Mouse (Mus musculus) layer of hippocampus, adult 9-10 months (tissue): ENCODE results near the gene Ankrd40.

Experiments used
- DNase-seq: peaks from one replicate; pipeline ENCODE4 v3.0.0; 2022; ENCODE audit warnings: low spot score

Gene Ankrd40

DNA sequence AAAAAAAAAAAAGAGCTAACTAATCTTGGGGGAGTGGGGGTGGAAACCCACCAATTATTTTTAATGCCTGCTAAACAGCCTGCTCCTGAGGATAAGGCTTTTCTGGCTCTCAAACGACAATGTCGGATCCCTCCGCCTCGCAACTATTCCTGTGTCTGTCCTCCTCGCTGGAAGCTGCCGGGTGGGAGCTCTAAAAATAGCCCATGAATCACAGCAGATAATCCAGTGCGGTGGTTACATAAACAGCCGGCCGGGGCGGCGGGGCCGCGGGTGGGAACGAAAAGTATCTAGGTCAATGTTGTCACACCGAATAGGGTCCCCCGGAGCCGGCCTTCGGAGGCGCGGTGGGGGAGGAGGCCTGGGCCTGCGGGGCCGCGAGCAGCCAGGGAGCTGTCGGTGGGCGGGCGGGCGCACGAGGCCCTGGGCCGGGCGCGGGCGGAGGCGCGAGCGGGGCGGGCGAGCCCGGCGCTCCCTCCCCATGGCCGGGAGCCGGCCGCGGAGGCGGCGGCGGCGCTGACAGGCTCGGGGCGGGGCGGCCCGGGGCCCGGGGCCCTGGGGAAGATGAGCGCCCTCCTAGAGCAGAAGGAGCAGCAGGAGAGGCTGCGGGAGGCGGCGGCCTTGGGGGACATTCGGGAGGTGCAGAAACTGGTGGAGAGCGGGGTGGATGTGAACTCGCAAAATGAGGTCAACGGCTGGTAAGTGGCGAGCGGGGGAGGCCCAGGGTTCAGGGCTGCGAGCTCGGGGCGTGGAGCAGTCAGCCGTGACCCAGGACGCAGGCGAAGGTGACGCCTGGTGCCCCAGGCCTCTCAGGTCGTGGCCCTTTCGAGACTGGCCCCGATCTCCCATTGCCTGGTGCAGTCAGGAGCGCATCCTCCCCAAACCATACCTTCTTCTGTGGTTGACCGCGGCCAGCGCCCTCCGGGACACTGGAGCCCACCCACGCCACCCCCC lies at the start of gene Ankrd40:
Gene Ankrd40, plus strand, starts transcription at position 309 of the 951 bp plus-strand sequence.
- DNase-seq = peak; percentile 97

DNA sequence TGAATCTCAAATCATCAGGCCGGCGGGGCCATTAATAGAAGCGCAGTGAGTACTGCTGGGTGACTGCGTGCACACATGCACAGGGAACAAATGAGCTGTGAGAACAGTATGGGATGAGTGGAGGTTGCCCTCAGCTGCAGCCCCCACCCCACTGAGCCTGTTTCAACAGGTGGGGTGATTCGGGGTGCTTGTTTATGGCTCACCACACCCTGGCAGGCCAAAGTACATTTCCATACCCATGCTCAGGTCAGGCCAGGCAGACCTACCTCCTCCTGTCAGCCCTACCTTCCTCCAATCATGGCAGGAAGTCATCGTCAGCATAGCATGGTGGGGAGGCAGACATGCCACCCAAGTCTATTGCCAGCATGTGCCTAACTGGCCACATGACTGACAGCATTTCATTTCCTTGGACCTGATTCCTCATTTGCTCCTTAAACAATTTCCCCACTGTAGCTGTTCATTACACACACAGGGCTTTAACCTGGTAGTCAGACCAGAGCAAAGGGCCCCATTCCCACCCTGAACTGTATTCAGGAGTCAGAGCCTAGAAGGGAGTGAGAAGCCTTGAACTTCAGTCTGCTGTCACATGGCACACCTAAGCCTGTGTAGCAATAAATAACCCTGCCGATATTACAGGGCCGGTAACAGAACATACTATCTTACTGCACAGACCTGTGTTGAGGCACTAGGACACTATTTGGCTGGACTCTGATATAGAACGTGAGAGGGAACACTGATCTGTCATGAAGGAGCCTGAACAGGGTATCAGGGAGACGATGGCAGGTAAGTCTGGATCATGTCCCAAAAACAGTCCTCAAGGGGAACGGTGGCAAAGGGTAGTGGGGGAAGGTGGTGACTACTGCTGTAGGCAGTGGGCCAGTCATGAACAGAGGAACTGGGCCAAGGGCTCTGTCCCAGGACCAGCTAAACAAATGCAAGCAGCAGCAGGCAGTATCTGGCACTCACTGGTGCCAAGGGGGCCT lies 46.3 kb upstream of the Ankrd40 start, which contains the start of gene Gm21885:
Gene Gm21885, plus strand, starts transcription at position 675 of the 983 bp plus-strand sequence.
- DNase-seq = no peak

DNA sequence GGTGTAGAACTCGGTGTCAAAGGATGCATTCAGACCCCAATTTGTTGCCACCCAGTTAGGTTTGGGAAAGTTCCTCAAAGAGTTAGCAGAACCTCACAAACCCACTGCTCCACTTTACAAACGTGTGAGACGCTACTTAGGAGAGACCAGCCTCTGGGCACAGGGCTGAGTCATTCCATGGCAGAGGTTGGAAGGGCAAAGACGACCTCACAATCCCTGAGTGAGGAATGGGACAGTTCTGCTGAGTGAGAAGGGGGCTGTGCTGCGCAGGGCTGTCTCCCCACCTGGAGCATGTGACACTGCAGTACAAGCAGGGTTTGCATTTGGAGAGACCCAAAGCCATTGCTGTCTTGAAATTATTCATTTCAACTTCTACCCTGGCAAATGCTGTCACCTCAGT lies 45.5 kb upstream of the Ankrd40 start:
- no peak for DNase-seq

DNA sequence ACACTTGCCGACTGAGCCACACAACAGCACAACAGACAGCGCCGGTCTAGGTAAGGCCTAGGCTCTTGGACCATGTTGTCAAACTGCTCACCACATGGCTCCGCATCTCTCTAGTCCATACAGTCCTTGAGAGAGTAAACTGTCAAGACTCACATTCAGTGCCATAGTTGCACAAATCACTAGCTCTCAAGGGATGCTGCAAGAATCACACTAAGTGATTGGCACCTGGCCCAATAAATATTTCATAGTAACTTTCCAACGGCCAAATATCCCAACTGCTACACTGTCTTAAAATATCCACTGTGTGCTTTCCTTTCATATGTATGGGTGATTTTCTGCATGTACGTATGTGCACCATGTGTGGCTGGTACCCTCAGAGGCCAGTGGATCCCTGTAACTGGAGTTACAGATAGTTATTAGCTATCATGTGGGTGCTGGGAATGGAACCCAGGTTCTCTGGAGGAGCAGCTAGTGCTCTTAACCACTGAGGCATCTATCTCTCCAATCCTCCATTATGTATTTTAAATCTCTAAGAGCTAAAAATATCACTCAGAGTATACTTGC lies 44.2 kb upstream of the Ankrd40 start:
- DNase-seq = no peak

DNA sequence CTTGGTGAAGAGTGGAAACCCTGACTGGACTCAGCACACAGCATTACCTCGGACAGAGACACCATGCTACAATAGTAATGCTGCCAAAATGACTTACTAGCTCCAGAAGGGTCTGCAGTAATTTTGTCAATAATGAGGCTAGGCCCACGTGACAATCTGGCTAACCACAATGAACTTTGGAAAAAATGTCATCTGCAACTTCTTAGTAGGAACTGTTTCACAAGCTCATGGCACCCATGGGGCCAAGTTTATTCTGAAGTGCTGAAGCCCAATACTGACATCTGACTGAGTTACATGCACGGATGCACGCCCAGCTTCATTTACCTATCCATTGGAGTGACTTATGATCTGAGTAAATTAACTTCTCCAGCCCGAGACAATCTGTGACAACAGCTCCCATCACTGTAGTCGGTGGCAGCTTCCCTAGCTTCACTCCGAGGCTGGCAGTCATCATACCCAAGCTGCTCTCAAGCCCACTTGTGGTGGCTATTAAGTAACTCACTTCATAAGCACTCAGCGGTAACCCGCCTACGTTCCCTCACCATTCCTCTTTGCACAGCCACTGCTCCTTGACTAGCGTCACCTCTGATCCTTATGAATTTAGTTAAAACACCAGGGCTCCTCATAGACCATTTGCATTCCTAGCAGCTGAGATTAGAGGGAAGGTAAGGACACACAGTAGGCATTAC lies 41.8 kb upstream of the Ankrd40 start:
- DNase-seq = no peak

DNA sequence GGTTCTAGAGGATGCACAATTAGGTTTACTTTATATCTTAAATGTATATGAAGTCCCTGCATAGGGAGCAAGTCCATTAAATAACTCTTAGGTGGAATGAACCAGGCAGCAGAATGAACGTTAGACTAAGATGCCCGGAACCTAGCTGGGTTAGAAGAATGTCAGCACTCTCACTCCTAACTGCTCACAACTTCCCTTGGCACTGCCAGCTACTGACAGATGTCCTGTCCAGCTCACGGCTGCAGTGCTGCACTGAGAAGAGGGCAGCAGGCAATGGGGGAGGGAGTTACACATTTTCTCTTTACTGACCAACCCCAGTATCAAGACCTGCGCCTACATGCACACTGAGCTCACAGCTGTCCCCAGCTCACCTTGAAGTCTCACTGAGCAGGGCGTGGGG lies 40.7 kb upstream of the Ankrd40 start:
- DNase-seq = no peak

DNA sequence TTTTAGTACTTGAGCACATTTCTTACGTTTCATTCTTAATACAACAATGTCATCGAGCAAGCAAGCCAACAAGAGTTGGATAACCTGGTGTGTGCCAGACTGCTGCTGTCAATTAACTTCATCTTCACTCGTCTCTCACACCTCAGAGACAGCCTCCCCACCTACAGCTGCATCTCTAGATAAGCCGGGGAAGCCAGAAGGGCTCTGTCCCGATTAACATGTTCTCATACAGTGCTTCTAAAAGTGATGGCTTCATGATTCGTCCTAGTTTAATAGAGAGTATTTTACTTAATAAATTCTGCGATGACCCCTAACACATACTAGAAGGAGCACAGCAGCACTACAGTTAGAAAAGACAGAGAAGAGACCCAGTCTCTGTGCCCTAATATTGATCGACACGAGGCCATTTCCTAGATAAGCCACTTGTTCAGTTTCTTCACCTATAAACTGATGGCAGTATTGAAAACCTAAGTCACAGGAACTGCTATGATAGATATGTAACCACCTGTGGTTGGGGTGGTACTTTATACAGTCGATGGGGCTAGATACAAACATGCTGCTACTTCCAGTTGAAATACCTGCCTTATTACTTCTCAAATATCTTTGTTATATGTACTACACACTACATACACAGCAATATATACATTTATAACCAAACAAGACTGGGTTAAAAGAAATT lies 37.6 kb upstream of the Ankrd40 start:
- DNase-seq = no peak

DNA sequence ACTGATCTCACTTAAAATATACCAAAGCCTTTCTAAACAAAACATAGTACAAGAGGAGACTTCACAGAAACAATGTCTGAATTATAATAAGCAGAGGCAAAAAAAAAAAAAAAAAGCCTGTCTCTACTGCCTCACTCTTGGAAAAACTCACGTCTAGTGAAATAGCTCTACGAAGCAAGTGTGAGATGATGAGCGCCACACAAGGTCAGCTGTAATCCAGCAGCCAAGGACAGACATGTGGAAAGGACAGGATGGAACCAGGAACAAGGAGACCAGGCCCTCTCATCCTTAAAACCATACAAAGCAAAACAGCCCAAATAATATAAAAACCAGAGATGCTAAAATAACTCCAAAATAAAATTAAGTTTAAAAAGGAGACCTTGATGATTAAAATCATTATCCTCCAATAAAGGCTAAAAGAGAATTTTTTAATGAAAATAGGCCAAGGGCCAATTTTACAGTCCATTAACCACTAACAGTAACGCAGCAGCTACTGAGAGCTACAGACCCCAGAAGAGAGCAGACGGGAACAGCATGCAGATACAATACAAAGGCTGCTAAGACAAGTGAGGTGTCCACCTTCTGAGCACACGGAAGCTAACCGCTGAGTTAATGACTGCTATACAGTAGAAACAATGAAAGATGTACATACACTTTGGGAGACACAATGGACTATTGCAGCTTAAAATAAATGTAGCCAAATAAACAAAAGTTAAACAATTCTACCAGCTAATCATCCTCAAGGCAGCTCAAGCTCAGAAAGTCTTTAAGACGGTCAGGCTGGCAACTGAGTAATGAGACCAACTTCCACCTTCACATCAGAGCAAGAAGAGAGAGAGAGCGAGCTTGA lies 32.6 kb upstream of the Ankrd40 start:
- no peak for DNase-seq

DNA sequence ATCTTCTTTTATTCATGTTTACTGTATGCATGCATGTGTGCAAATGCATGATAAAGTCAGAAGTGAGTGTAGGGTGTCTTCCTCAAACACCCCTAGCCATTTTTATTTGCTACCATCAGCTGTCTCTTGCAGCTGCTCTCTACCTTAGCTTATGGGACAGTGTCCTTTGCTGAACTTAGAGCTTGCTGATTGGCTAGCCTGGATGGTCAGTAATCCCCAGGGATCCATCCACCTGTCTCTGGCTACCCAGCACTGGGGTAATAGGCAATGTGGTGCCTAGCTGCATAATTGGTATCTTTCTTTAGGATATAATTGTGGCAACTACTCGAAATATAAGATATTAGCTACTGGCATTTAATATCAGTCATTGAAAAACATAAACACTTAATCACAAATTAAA lies 15.1 kb upstream of the Ankrd40 start:
- DNase-seq = no peak

DNA sequence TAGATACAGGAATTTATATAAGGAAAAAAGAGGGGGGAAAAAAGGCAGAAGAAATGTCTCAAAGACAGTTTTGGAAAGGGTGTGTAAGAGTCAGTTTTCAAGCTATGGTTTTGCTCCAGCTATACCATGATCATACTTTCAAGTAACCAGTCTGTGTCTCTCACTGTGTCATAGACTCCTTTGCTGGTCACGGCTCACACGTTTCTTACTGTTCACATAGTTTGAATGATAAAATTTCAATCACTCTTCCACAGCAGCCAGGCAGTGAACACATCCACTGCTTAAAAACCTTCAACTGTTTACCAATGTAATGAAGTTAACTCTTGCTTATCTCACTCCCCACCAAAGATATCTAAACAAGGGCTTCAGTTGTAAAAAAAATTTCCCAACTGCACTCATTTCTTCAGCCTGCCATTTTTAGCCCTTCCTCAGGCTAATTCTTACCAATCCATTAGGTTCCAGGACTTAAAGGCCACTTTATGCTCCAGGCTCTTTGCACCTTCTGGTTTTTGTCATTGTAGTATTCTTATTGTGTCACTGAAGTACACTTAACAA lies 13.6 kb upstream of the Ankrd40 start:
- no peak for DNase-seq

DNA sequence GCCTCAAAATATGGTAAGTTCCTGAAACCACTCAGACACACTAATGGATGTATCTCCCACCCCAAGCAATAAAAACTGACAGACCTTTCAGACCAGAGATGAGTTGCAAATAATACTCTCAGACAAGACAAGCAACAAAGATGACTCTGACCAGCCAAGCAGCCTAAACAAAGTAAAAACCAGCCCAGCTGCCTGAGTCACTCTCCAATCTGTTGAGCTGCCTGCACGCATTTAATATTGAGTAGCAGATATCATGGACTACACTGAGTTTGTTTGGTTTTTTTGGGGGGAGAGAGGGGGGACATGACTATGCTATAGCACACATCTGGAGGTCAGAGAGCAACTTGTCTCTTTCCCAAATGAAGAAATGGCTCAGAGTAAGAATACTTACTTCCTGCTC lies 12.5 kb upstream of the Ankrd40 start:
- DNase-seq = no peak

DNA sequence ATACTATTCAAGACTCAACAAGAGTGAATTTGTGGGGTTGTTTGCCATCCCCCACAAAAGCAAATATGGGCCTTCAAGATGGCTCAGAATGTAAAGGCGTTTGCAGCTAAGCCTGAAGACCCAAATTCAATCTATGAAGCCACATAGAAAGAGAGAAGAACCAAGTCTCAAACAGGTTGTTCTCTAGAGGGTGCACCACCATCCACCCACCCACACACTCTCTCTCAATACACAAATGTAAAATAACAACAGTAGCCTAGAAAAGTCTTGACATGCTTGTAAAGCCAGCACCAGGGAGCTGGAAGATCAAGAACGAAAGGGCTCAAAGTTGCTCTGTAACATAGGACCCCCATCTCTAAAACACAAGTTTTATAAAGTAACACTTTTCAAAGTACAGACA lies 11.3 kb upstream of the Ankrd40 start:
- DNase-seq = no peak

DNA sequence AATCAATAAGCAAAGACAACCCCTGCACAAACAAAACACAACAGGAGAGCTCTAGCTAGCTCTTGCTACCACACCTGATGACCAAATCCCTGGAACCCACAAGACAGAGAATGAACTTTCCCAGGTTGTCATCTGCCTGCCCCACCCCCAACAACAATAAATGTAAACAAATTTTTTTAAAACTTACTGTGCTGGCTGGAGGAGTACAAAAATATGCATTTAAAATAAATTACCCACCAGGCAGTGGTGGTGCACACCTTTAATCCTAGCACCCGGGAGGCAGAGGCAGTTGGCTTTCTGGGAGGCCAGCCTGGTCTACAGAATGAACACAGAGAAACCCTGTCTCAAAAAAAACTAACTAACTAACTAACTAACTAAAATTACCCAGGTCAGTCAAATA lies 10.8 kb upstream of the Ankrd40 start:
- DNase-seq = no peak

DNA sequence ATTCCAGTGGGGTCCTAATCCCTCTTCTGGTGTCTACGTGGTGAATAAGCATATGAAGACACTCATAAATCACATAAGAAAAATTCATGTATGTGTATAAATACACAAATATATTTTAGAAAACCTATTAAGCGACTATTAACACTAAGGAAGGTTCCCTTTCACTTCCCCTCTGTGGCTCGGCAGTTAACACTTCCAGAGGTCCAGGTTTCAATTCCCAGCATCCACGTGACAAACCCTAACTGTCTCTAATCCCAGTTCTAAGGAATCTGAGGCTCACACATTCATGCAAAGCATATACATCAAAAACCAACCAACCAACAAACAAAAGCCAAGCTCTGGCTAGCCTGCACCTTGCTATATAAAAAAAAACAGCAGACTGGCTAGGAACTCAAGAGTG lies 10.3 kb upstream of the Ankrd40 start:
- no peak for DNase-seq

DNA sequence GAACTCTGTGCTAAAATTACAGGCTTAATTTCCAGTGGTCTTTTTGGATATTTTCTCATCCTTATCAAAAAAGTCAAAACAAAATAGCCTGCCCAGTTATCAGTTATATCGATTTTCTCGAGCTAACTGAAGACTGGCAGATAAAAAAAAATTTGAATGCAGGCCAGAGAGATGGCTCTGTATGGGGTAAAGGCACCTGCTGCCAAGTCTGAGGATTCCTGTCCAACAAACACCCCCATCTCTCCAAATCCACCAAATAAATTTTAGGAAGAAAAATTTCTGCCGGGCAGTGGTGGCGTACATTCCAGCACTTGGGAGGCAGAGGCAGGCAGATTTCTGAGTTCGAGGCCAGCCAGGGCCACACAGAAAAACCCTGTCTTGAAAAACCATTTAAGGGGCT lies 9.7 kb upstream of the Ankrd40 start:
- no peak for DNase-seq

DNA sequence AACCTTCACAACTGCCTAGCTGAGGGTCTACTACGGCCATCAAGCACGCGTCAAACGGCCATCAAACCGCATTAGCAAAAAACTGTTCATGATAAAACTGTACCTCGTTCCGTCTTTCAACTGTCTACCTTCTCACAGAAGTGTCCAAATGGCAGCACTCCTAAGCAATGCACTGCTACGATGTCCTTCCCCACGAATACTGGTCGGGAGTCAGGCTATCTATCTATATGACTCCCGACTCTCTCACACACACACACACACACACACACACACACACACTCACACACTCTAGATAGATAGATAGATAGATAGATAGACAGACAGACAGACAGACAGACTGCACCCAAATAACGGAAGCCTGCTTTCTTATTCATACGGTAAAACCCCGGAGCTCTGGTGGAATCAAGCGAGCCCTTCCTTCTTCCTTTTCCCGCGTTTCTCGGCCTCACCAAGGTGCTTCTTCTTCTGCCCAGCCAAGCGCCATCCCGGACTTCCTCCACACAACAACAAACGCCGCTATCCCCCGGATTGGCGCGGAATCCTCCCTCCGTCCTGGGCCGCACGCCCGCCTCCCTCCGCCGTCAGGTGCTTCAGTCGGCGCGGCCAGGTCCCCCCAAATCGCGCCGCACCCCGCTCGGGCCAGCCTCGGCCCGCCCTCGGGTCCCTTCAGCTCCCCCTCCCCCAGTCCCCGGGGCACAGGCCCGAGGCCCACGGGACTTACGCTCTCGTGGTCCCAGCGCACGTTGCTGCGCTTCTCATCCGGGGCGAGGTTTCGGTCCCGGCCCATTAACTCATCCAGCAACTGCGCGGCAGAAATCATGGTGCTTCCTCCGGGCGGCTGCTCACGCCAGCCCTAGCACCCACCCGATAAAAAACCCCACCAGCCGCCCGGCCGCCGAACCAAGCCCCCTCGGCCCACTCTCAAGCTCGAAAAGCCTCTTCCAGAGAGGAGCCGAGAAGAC lies 6.6 kb upstream of the Ankrd40 start:
- DNase-seq = no peak

DNA sequence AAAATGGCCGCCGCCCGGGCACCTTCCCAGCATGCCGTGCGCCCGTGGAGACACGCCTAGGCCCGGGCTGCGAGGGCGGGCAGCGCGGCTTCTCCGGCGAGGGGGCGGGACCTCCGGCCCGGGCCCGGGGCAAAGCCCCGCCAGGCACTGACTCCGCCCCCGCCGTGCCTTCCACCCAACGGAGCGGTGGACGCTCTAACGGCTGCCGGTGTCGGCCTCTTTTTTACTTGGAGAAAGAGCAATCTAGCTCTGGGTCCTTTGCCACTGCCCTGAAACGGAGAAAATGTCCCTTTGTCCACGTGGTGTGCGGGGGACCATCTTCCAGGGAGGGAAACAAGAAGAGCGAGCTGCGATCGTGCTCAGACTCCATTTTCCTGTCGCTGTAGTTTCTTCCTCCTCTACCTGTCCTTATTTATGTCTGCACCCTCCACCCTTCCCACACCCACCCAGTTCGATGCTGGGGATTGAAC lies 5.8 kb upstream of the Ankrd40 start, which contains the start of gene Luc7l3:
Gene Luc7l3, minus strand, starts transcription at position 58 of the 470 bp plus-strand sequence.
- DNase-seq = peak; percentile 87

DNA sequence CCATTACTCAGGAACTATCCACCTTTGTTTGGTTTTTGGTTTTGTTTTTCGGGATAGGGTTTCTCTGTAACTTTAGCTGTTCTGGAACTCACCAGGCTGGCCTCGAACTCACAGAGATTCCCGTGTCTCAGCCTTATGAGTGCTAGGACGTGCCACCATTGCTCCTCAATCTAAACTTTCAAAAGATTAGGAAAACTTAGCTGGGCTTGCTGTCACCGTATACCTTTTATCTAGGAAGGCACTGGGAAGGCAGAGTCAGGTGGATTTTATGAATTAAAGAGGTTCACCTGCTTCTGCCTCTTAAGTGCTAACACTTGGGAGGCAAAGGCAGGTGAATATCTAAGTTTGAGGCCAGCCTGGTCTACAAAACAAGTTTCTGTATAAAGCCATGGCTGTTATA lies 5.2 kb upstream of the Ankrd40 start:
- DNase-seq = no peak
